Comparison of ENCODE assay signal across 8 mouse cellular contexts in genomic region chrX:7883841-7884567, GRCm38 (mm10). TPM values are rescaled to one million over a fixed set of nuclear protein-coding genes. Genes with fewer than 3 reads are reported as not detected.
DNase-seq lines count a peak whose midpoint lies in the region; ATAC-seq and TF ChIP-seq lines count a peak whose summit lies in the region.

TSS of gene Slc35a2 (plus strand) at chrX:7884028.

- no peaks in the 10 kb centered on the region for H3K27me3 ChIP-seq in forebrain, embryonic 15.5 days

- no peak for TF ChIP-seq CTCF in lung, adult 2 months (IDR thresholded peaks at IDR 0.05; ENCODE audit: insufficient read depth, low read length)

- H3K36me3 ChIP-seq in ES-E14 (ENCODE audit: control insufficient read depth, insufficient read depth, low read length, poor library complexity, severe bottlenecking) = peaks cover 6% of the 10 kb centered on the region; the same call in 1 of the 2 replicates
- no peaks in the 10 kb centered on the region for H3K36me3 ChIP-seq in forebrain, embryonic 15.5 days

- H3K27ac ChIP-seq in ES-E14 (ENCODE audit: insufficient read depth, low read depth, low read length, poor library complexity, severe bottlenecking) = peak within 1 kb of the TSS; percentile 85
- peak within 1 kb of the TSS; percentile 86 for H3K27ac ChIP-seq in forebrain, embryonic 15.5 days (replicated peaks)

- ATAC-seq in forebrain, embryonic 15.5 days (replicated peaks) = peak; percentile 83
- peak; percentile 83 for ATAC-seq in neutrophil, adult 5-6 weeks (ENCODE audit: extremely low read depth, insufficient number of reproducible peaks, low FRiP score, poor library complexity, severe bottlenecking)

- peaks cover 0 to 5% of the 10 kb centered on the region in 2 experiments; a peak in 2 of 4 replicates for H3K4me1 ChIP-seq in ES-E14 (ENCODE audit: control insufficient read depth in 2 of 2, insufficient read depth in 2 of 2, low read length in 2 of 2, poor library complexity in 1 of 2)
- H3K4me1 ChIP-seq in forebrain, embryonic 15.5 days = peaks cover 18% of the 10 kb centered on the region
- peaks cover 2% of the 10 kb centered on the region for H3K4me1 ChIP-seq in lung, adult 2 months (ENCODE audit: control insufficient read depth, insufficient read depth, low read length)

- intact Hi-C loops in heart, postnatal 25 days (cut with DNase I) = no loop called here

- H3K4me3 ChIP-seq in ES-E14 (ENCODE audit: insufficient read depth in 1 of 2, low read depth in 1 of 2, low read length in 2 of 2, poor library complexity in 1 of 2, severe bottlenecking in 1 of 2) = peak within 1 kb of the TSS; percentile 69 to 78
- H3K4me3 ChIP-seq in forebrain, embryonic 15.5 days = peak within 1 kb of the TSS; percentile 63
- H3K4me3 ChIP-seq in lung, adult 2 months (replicated peaks; ENCODE audit: extremely low read depth, low read depth, low read length) = peak within 1 kb of the TSS; percentile 75

- H3K4me2 ChIP-seq in forebrain, embryonic 15.5 days (replicated peaks) = peak within 1 kb of the TSS; percentile 50

- no peaks in the 10 kb centered on the region for H3K9me3 ChIP-seq in ES-E14 (ENCODE audit: control insufficient read depth, insufficient read depth, low read depth, low read length)
- no peaks in the 10 kb centered on the region for H3K9me3 ChIP-seq in forebrain, embryonic 15.5 days

- peak; percentile 54; the same call in 1 of the 2 replicates for TF ChIP-seq POLR2A in lung, adult 2 months (IDR thresholded peaks at IDR 0.05; ENCODE audit: borderline replicate concordance, extremely low read depth, low read depth, low read length)

- in situ Hi-C loops in ES-E14 (cut with MboI; ENCODE audit: low sequenced_read_pairs in 2 of 2, unreplicated experiment in 2 of 2) = no loop called here

- WGBS in forebrain, embryonic 15.5 days = 16% methylated on average over 49 of the region's 49 CpGs
- WGBS in lung, adult 2 months = 21% methylated on average over 47 of the region's 49 CpGs

- peak within 1 kb of the TSS; percentile 70 for H3K9ac ChIP-seq in ES-E14 (ENCODE audit: insufficient read depth, low read depth, low read length, poor library complexity, severe bottlenecking)
- H3K9ac ChIP-seq in forebrain, embryonic 15.5 days (replicated peaks) = peak within 1 kb of the TSS; percentile 48

- no peak for DNase-seq in ES-E14 (ENCODE audit: low read depth, low spot score)
- peak; percentile 90 for DNase-seq in cerebellum, adult 11-12 months
- peak; percentile 84 for DNase-seq in heart, postnatal 25 days (ENCODE audit: low spot score)
- peak; percentile 74 to 79 for DNase-seq in layer of hippocampus, adult 18-20 months (ENCODE audit: low spot score in 2 of 2)
- DNase-seq in lung, adult 2 months = peak; percentile 75
- DNase-seq in thymus, adult 18-20 months = peak; percentile 44 to 56

TF ChIP-seq in ES-E14, 5 proteins besides CTCF, POLR2A, EP300 and RAD21:
- no peak for TF ChIP-seq ZNF384 (IDR thresholded peaks at IDR 0.05; ENCODE audit: low read depth, low read length)
- TF ChIP-seq CHD2 (IDR thresholded peaks at IDR 0.05; ENCODE audit: low read depth, low read length) = no peak
- TF ChIP-seq MAFK (IDR thresholded peaks at IDR 0.05; ENCODE audit: insufficient read depth, low read depth, low read length) = no peak
- TF ChIP-seq ZC3H11A (IDR thresholded peaks at IDR 0.05; ENCODE audit: borderline replicate concordance, low read depth, low read length) = no peak
- no peak for TF ChIP-seq HCFC1 (IDR thresholded peaks at IDR 0.05; ENCODE audit: borderline replicate concordance, insufficient read depth, low read length)
TF ChIP-seq in ES-E14: peak in this region for 0.

RNA-seq across cellular contexts. Expression of gene Slc35a2, which starts in this region (rescaled TPM):
- 38.3 and 51.2 TPM in 2 replicates for total RNA-seq in ES-E14 (2012; rRNA removed)
- 44.5 and 45.0 TPM in 2 replicates for polyA plus RNA-seq in forebrain, embryonic 15.5 days (2015; fragmentation: Nextera tagmentation; extraction: Ambion mirVana)
- total RNA-seq in heart, postnatal 25 days (2021) = 10 to 100 TPM; 11.0 to 17.0 TPM
- 10 to 100 TPM; 38.9 to 45.9 TPM for total RNA-seq in layer of hippocampus, adult 18-20 months (2021)
- 73.7 and 74.0 TPM in 2 replicates for polyA plus RNA-seq in lung, adult 2 months (2012; rRNA removed)
- 23.4 and 25.0 TPM in 2 replicates for total RNA-seq in neutrophil, adult 5-6 weeks (2017)
